Mouse (Mus musculus) adrenal gland (tissue): Measurements from ENCODE around the gene Fgf5.

Experiments used
- intact Hi-C: fragments of 180-260 bp; cut with DNase I; formaldehyde crosslinking; loops from one replicate; pipeline ENCODE4 v1.15.1; 2025

Fgf5 gene

GRCm38 (mm10) chr5:98300079-98300478 lies 46.1 kb downstream of the Fgf5 start:
- intact Hi-C loops: no loop called here

GRCm38 (mm10) chr5:98305673-98306072 lies 51.7 kb downstream of the Fgf5 start:
- intact Hi-C loops: no loop called here

- intact Hi-C loops: no loop called here
These were observed 52.5 kb downstream of the Fgf5 start for GRCm38 (mm10) chr5:98306528-98306927.

GRCm38 (mm10) chr5:98326625-98327024 lies 72.6 kb downstream of the Fgf5 start:
- intact Hi-C loops: no loop called here
